Mouse (Mus musculus) kidney, postnatal 25 days (tissue): ENCODE measurements around the gene Ifit1bl1.
"Not testable (repeated sequence)": the region's sequence is repeated elsewhere in the genome, so short reads cannot be mapped to it uniquely, and the experiment has no call there.

Experiments
- DNase-seq, 2 experiments: peaks; one replicate each; pipeline ENCODE4 v3.0.0; 2021; ENCODE audit warnings: mixed read lengths in 2 of 2

The Ifit1bl1 gene

GRCm38 (mm10) chr19:34587898-34588692, 13.7 kb downstream of the Ifit1bl1 start:
- not testable (repeated sequence) for DNase-seq

GRCm38 (mm10) chr19:34585740-34586458, 15.9 kb downstream of the Ifit1bl1 start:
- not testable (repeated sequence) for DNase-seq

GRCm38 (mm10) chr19:34583126-34583766, 18.5 kb downstream of the Ifit1bl1 start, which contains the start of gene Ifit3:
Ifit3 (plus strand) TSS chr19:34583531.
- DNase-seq: peak; percentile 52 to 80

GRCm38 (mm10) chr19:34582696-34583095, 19.1 kb downstream of the Ifit1bl1 start:
- DNase-seq: not testable (repeated sequence)

GRCm38 (mm10) chr19:34577121-34577520, 24.6 kb downstream of the Ifit1bl1 start:
- no peak for DNase-seq

- no peak for DNase-seq
These were observed 28.1 kb downstream of the Ifit1bl1 start for GRCm38 (mm10) chr19:34573650-34574049.

- DNase-seq: no peak
These were observed 30.7 kb downstream of the Ifit1bl1 start for GRCm38 (mm10) chr19:34571080-34571479.

- DNase-seq: peak in 1 of 2 experiments; percentile 52
These were observed 31.8 kb downstream of the Ifit1bl1 start for GRCm38 (mm10) chr19:34569896-34570476.

- DNase-seq: peak; percentile 35 to 45
These were observed 32.5 kb downstream of the Ifit1bl1 start for GRCm38 (mm10) chr19:34568988-34569895.

GRCm38 (mm10) chr19:34566178-34566784, 35.5 kb downstream of the Ifit1bl1 start:
- no peak for DNase-seq

- no peak for DNase-seq
These were observed 39.2 kb downstream of the Ifit1bl1 start for GRCm38 (mm10) chr19:34562556-34562955.

- peak in 1 of 2 experiments; percentile 16 for DNase-seq
These were observed 45.1 kb downstream of the Ifit1bl1 start for GRCm38 (mm10) chr19:34556621-34557020.

- no peak for DNase-seq
These were observed 47.7 kb downstream of the Ifit1bl1 start for GRCm38 (mm10) chr19:34554061-34554460.

- DNase-seq: no peak
These were observed 48.2 kb downstream of the Ifit1bl1 start for GRCm38 (mm10) chr19:34553522-34553921.

- peak; percentile 16 to 42 for DNase-seq
These were observed 48.7 kb downstream of the Ifit1bl1 start for GRCm38 (mm10) chr19:34553021-34553420.

GRCm38 (mm10) chr19:34551981-34552380, 49.8 kb downstream of the Ifit1bl1 start:
- peak; percentile 51 for DNase-seq

GRCm38 (mm10) chr19:34550534-34551223, 51.1 kb downstream of the Ifit1bl1 start, which contains the start of gene Ifit2:
Ifit2 (plus strand) TSS chr19:34550694.
- DNase-seq: peak; percentile 83 to 86

- no peak for DNase-seq
These were observed 51.6 kb downstream of the Ifit1bl1 start for GRCm38 (mm10) chr19:34550205-34550533.

- DNase-seq: peak; percentile 81 to 94
These were observed 53.8 kb downstream of the Ifit1bl1 start for GRCm38 (mm10) chr19:34547976-34548375.

- no peak for DNase-seq
These were observed 55.5 kb downstream of the Ifit1bl1 start for GRCm38 (mm10) chr19:34546211-34546610.
